Mouse (Mus musculus) limb, embryonic 13.5 days (tissue): Measurements from ENCODE around the gene Rassf8. TPM values are rescaled to one million over a fixed set of nuclear protein-coding genes. Genes with fewer than 3 reads are reported as not detected.

Experiments used
- ATAC-seq: fragments of 200-750 bp; cut with Nextera tagmentation; 2 replicates; pipeline ENCODE4 v1.8.0; 2017; ENCODE audit warnings: low read depth, moderate number of reproducible peaks, moderate TSS enrichment; ENCODE audit not compliant: low FRiP score
- H3K27ac ChIP-seq: fragments of 300-500 bp; sonication (generic); 2 replicates; pipeline ENCODE4 v1.5.1; 2015; ENCODE audit warnings: inconsistent platforms, mild to moderate bottlenecking, moderate library complexity
- H3K27me3 ChIP-seq: fragments of 300-500 bp; sonication (generic); 2 replicates; pipeline ENCODE4 v1.6.1; 2015; ENCODE audit warnings: mild to moderate bottlenecking, inconsistent platforms
- H3K36me3 ChIP-seq: fragments of 300-500 bp; sonication (generic); 2 replicates; pipeline ENCODE4 v1.6.1; 2015; ENCODE audit warnings: inconsistent platforms, mild to moderate bottlenecking, moderate library complexity
- H3K4me1 ChIP-seq: fragments of 300-500 bp; sonication (generic); 2 replicates; pipeline ENCODE4 v1.6.1; 2015; ENCODE audit warnings: inconsistent platforms
- H3K4me2 ChIP-seq: fragments of 300-500 bp; sonication (generic); replicated peaks from 2 replicates; pipeline ENCODE4 v1.6.1; 2015; ENCODE audit warnings: inconsistent platforms, mild to moderate bottlenecking, moderate library complexity
- H3K4me3 ChIP-seq: fragments of 300-500 bp; sonication (generic); 2 replicates; pipeline ENCODE4 v1.5.1; 2015; ENCODE audit warnings: moderate library complexity, mild to moderate bottlenecking, inconsistent platforms
- H3K9ac ChIP-seq: fragments of 300-500 bp; sonication (generic); 2 replicates; pipeline ENCODE4 v1.6.1; 2015; ENCODE audit warnings: mild to moderate bottlenecking, inconsistent platforms
- H3K9me3 ChIP-seq: fragments of 300-500 bp; sonication (generic); 2 replicates; pipeline ENCODE4 v1.6.1; 2016; ENCODE audit warnings: inconsistent platforms
- WGBS: fragments of 180-500 bp; shearing (Covaris S2); methylation state at CpG from one replicate; pipeline ENCODE4 v1.1.7; 2015; 5-methylcytosine and 5-hydroxymethylcytosine counted together
- polyA plus RNA-seq: library from polyadenylated mRNA; unstranded; fragments of >200 nt; fragmentation: Nextera tagmentation; extraction: Ambion mirVana; gene quantifications from 2 replicates; pipeline ENCODE4 v1.2.1, GENCODE M21; 2015

Rassf8 gene
- polyA plus RNA-seq, 1 experiment from 2014 or later, result 14.0 TPM

DNA sequence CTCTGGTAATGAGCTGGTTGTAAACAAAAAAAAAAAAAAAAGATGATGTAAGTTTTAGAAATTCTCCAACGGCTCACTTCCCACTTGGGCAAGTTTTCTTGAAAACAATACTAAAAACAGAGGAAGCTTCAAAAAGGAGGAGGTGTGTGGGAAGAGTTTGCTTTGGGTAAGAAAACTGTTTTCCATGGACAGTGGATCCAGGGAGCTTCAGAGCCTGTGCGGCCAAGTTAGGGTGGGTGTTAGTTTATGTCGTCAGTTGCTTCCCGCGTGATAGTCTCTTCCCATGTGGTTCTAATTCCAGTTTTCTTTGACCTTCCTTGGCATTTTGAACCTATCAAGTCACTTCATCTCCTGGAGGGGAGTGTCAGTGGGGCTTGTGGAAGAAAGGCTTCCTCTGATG, 21.1 kb downstream of the Rassf8 start:
- Histone ChIP-seq H3K4me1 (peaks cover 70% of the 10 kb centered on the region), H3K27me3 (no peaks in the 10 kb centered on the region), H3K36me3 (no peaks in the 10 kb centered on the region), H3K4me3 (no peak overlapping the region), H3K9ac (no peak overlapping the region), H3K4me2 (no peak overlapping the region), H3K27ac (no peak overlapping the region; the same call in 1 of the 2 replicates), H3K9me3 (no peaks in the 10 kb centered on the region)
- ATAC-seq, result no peak
- 48% methylated on average over 5 of the region's 5 CpGs for WGBS

- ATAC-seq, result peak; percentile 86
- Histone ChIP-seq H3K36me3 (no peaks in the 10 kb centered on the region), H3K27ac (peak overlapping the region; percentile 64; the same call in 1 of the 2 replicates), H3K4me1 (peaks cover 59% of the 10 kb centered on the region), H3K9ac (no peak overlapping the region), H3K4me2 (no peak overlapping the region), H3K27me3 (no peaks in the 10 kb centered on the region), H3K9me3 (no peaks in the 10 kb centered on the region), H3K4me3 (no peak overlapping the region)
- WGBS, result 39% methylated on average over 10 of the region's 10 CpGs
These were observed 22.2 kb downstream of the Rassf8 start for GRCm38 (mm10) chr6:145768671-145769292.

DNA sequence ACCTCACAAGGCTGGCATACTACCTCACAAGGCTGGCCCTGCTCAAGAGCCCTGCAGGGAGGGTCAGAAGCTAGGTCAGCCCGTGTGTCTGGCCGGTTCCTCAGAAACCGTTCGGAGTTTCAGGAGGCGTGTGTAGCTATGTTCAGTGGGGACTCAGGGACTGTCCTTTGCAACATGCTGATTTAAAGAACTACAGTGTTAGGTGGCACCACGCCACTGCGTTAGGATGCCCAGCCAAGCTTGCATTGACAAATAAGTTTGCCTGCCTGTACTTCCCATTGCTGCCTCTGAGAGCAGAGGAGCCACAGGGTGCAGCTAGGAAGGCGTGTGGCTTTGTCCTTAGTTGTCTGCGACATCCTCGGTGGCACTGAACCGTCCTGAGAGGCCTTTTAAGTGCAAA, 23.3 kb downstream of the Rassf8 start:
- Histone ChIP-seq H3K27ac (peak overlapping the region; percentile 52; the same call in 1 of the 2 replicates), H3K9me3 (no peaks in the 10 kb centered on the region), H3K4me3 (no peak overlapping the region), H3K27me3 (no peaks in the 10 kb centered on the region), H3K36me3 (no peaks in the 10 kb centered on the region), H3K4me2 (no peak overlapping the region), H3K4me1 (peaks cover 48% of the 10 kb centered on the region), H3K9ac (no peak overlapping the region)
- ATAC-seq, result no peak
- 79% methylated on average over 11 of the region's 11 CpGs for WGBS

- WGBS, result 35% methylated on average over 18 of the region's 18 CpGs
- Histone ChIP-seq H3K9ac (no peak overlapping the region), H3K4me2 (no peak overlapping the region), H3K36me3 (no peaks in the 10 kb centered on the region), H3K27ac (no peak overlapping the region), H3K9me3 (no peaks in the 10 kb centered on the region), H3K4me3 (no peak overlapping the region), H3K4me1 (peaks cover 43% of the 10 kb centered on the region), H3K27me3 (no peaks in the 10 kb centered on the region)
- no peak for ATAC-seq
These were observed 23.9 kb downstream of the Rassf8 start for GRCm38 (mm10) chr6:145770272-145771000.

DNA sequence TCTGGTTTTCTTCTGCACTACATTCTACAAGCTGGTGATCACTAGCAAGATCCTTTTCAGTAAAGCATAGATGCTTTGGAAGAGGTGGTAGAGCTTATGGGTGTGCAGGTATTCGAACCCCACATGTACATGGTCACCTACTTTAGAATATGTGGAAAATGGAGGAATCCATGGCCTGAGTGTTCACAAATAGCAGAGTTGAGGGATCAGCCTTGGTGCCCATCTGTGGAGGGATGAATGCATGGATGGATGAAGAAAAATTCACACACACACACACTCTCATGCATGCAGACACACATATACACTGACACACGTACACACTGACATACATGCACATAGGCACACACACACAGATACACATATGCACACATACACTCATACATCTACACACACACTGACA, 27.9 kb downstream of the Rassf8 start:
- no peak overlapping the region for H3K4me3 ChIP-seq
- H3K4me1 ChIP-seq, result peaks cover 35% of the 10 kb centered on the region
- no peak overlapping the region for H3K9ac ChIP-seq
- H3K27me3 ChIP-seq, result no peaks in the 10 kb centered on the region
- no peak for ATAC-seq
- H3K4me2 ChIP-seq, result no peak overlapping the region
- H3K9me3 ChIP-seq, result no peaks in the 10 kb centered on the region
- no peaks in the 10 kb centered on the region for H3K36me3 ChIP-seq
- H3K27ac ChIP-seq, result no peak overlapping the region
- 93% methylated on average over 2 of the region's 2 CpGs for WGBS

- ATAC-seq, result no peak
- no peak overlapping the region for H3K4me2 ChIP-seq
- H3K27ac ChIP-seq, result no peak overlapping the region
- H3K4me3 ChIP-seq, result no peak overlapping the region
- no peaks in the 10 kb centered on the region for H3K27me3 ChIP-seq
- H3K4me1 ChIP-seq, result peaks cover 35% of the 10 kb centered on the region
- H3K9ac ChIP-seq, result no peak overlapping the region
- H3K9me3 ChIP-seq, result no peaks in the 10 kb centered on the region
- no peaks in the 10 kb centered on the region for H3K36me3 ChIP-seq
- 80% methylated on average over 4 of the region's 4 CpGs for WGBS
These were observed 29.7 kb downstream of the Rassf8 start for GRCm38 (mm10) chr6:145776241-145776640.

DNA sequence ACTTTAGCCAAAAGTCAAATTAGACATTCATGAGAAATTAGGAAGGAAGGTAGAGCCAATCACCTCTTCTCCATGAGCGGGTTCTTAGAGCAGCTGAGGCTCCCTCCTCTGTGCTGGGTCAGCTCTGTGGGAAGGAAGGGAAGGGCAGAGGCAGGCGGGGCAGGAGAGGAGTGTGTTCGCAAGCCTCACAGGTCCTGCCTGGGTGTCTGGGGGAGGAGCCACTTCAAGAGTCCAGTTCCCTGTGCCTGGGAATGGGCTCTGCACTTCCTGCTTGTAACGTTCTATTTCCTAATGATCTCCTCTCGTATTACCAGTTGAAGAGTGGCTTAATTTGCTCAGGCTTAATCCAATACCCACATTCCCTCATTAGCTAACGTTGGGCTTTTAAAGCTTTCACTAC, 32.8 kb downstream of the Rassf8 start:
- no peak overlapping the region for H3K9ac ChIP-seq
- no peak overlapping the region for H3K4me3 ChIP-seq
- peaks cover 48% of the 10 kb centered on the region for H3K4me1 ChIP-seq
- no peaks in the 10 kb centered on the region for H3K27me3 ChIP-seq
- WGBS, result 8% methylated on average over 6 of the region's 6 CpGs
- no peaks in the 10 kb centered on the region for H3K9me3 ChIP-seq
- ATAC-seq, result peak; percentile 48; the same call in 1 of the 2 replicates
- no peaks in the 10 kb centered on the region for H3K36me3 ChIP-seq
- H3K4me2 ChIP-seq, result no peak overlapping the region
- H3K27ac ChIP-seq, result 0 out of 2 replicates have a peak overlapping the region, but pooled peaks have one; percentile 8

GRCm38 (mm10) chr6:145780180-145780802, 33.7 kb downstream of the Rassf8 start:
- no peak overlapping the region for H3K9ac ChIP-seq
- no peaks in the 10 kb centered on the region for H3K27me3 ChIP-seq
- no peak overlapping the region for H3K4me2 ChIP-seq
- 63% methylated on average over 8 of the region's 8 CpGs for WGBS
- peaks cover 48% of the 10 kb centered on the region for H3K4me1 ChIP-seq
- H3K27ac ChIP-seq, result no peak overlapping the region
- no peak for ATAC-seq
- no peaks in the 10 kb centered on the region for H3K36me3 ChIP-seq
- H3K4me3 ChIP-seq, result no peak overlapping the region
- H3K9me3 ChIP-seq, result no peaks in the 10 kb centered on the region

DNA sequence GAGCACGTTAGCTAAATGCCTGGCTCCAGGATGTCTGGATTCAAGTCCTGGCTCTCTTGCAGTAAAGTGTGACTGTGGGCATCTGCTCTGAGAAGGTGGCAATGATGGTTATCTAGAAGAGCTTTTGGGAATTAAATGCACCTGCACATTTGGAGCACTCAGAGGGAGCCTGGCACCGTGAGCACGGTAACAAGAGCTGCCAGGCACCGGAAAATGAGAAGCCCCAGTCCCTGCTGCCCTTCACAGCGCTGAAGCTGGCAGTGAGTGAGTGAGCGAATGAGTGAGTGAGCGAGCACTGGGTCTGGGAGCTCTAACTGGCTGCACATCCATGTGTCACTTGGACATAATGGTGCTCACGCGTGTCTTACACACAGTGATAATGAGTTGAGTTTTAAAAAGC, 34.7 kb downstream of the Rassf8 start:
- no peak for ATAC-seq
- WGBS, result 74% methylated on average over 9 of the region's 9 CpGs
- no peak overlapping the region for H3K4me3 ChIP-seq
- no peak overlapping the region for H3K4me2 ChIP-seq
- no peaks in the 10 kb centered on the region for H3K36me3 ChIP-seq
- no peaks in the 10 kb centered on the region for H3K27me3 ChIP-seq
- H3K9ac ChIP-seq, result peak overlapping the region; percentile 25
- H3K27ac ChIP-seq, result no peak overlapping the region
- H3K9me3 ChIP-seq, result no peaks in the 10 kb centered on the region
- peaks cover 43% of the 10 kb centered on the region for H3K4me1 ChIP-seq

DNA sequence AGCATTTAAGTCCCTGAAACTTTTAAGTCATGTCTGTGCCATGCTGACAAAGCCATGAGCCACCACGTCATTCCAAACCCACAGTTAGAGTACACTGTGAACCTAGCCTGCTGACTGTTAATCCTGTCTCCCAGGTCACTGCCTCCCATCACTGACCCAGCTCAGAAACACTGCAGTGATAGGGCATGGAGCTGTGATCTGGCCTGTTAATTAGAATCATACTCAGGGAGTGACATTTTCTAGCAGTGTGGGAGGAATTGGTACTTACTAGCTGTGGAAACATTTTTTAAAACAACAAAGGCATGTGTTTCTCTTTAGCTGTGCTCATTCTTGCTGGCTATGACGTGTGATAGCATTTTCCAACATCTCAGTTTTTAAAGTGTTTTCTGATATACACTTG, 35.4 kb downstream of the Rassf8 start:
- Histone ChIP-seq H3K27me3 (no peaks in the 10 kb centered on the region), H3K9ac (no peak overlapping the region), H3K9me3 (no peaks in the 10 kb centered on the region), H3K36me3 (no peaks in the 10 kb centered on the region), H3K4me1 (peaks cover 41% of the 10 kb centered on the region), H3K27ac (no peak overlapping the region), H3K4me3 (no peak overlapping the region), H3K4me2 (no peak overlapping the region)
- WGBS, result 31% methylated on average over 2 of the region's 2 CpGs
- no peak for ATAC-seq

DNA sequence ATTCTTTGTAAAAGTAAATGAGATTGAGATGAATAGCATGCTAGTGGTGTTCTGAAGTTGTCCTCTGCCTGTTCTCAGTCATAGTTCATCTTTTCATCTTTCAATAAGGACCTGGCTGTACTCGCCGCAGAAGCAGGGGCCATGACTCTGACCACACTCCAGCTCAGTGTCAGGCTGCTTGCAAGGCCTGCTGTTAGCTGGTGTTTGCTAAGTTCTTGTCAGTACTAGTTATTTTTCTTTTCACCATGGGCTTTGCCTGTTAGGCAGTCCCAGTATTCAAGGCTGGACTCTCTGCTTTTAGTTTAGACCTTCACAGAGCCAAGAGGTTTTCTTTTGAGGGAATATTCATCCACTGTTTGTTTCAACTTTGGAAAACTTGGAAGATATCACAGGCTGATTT, 40.8 kb downstream of the Rassf8 start:
- WGBS, result 84% methylated on average over 2 of the region's 2 CpGs
- Histone ChIP-seq H3K36me3 (peaks cover 6% of the 10 kb centered on the region; the same call in 1 of the 2 replicates), H3K9ac (no peak overlapping the region), H3K4me2 (no peak overlapping the region), H3K4me1 (peaks cover 18% of the 10 kb centered on the region), H3K9me3 (no peaks in the 10 kb centered on the region), H3K4me3 (no peak overlapping the region), H3K27me3 (no peaks in the 10 kb centered on the region), H3K27ac (no peak overlapping the region)
- ATAC-seq, result no peak

- no peaks in the 10 kb centered on the region for H3K9me3 ChIP-seq
- peaks cover 7% of the 10 kb centered on the region; the same call in 1 of the 2 replicates for H3K36me3 ChIP-seq
- no peak overlapping the region for H3K27ac ChIP-seq
- H3K9ac ChIP-seq, result no peak overlapping the region
- ATAC-seq, result no peak
- peaks cover 23% of the 10 kb centered on the region for H3K4me1 ChIP-seq
- whole genome bisulfite sequencing, result 93% methylated on average over 4 of the region's 4 CpGs
- H3K4me2 ChIP-seq, result no peak overlapping the region
- H3K27me3 ChIP-seq, result no peaks in the 10 kb centered on the region
- no peak overlapping the region for H3K4me3 ChIP-seq
These were observed 43.2 kb downstream of the Rassf8 start for GRCm38 (mm10) chr6:145789738-145790137.
